Mouse (Mus musculus) C3H10T1/2 (cell line): ENCODE data around the gene Olfr310. TPM values are rescaled to one million over a fixed set of nuclear protein-coding genes. Genes with fewer than 3 reads are reported as not detected.

Source experiments
- polyA plus RNA-seq, 2 experiments: library from polyadenylated mRNA; unstranded; fragments of >200 nt; fragmentation: generic; extraction: Trizol; gene quantifications; one replicate each; pipeline ENCODE4 v1.2.1; 2012; ENCODE audit warnings: missing spikeins in 2 of 2

The Olfr310 gene
- polyA plus RNA-seq = not detected

DNA sequence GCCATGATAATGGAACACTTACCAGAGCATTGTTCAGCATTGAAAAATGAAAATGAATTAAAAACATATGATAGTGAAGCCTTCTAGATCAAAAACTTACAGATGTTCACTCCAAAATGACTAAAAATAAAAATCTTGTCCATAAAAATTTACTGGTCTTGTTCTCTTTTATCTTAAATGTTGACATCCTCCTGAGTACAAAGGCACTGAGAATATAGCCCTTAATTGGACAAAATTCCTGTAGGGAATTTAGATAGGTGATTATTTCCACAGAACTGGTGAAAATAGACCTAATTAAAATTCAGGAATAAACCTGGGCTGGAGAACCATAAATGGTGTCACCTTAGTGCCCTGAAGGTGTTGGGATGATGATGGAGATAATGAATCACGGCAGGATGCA lies at the start of gene Olfr310:
Gene Olfr310, minus strand, starts transcription at position 101 of the 400 bp plus-strand sequence.

GRCm38 (mm10) chr7:86325530-86325929 lies 48.6 kb upstream of the Olfr310 start, which contains the start of gene Olfr308:
Gene Olfr308 (minus strand): TSS chr7:86325630.

GRCm38 (mm10) chr7:86313608-86314007 lies 36.6 kb upstream of the Olfr310 start, which contains the start of gene Olfr309:
Gene Olfr309 (minus strand): TSS chr7:86313708.

GRCm38 (mm10) chr7:86246208-86246607 lies 30.8 kb downstream of the Olfr310 start, which contains the start of gene Vmn2r76:
Gene Vmn2r76 (minus strand): TSS chr7:86246308.

Other genes with a start within 250 kb of the Olfr310 start
- not detected for gene Vmn2r75, start 105.4 kb downstream of the Olfr310 start, polyA plus RNA-seq
- gene Vmn2r76, start 30.9 kb downstream of the Olfr310 start, polyA plus RNA-seq = not detected
- gene Olfr309, start 36.5 kb upstream of the Olfr310 start, polyA plus RNA-seq = not detected
- gene Olfr308, start 48.5 kb upstream of the Olfr310 start, polyA plus RNA-seq = not detected
- not detected for gene Olfr307, start 60.4 kb upstream of the Olfr310 start, polyA plus RNA-seq
- not detected for gene Olfr305, start 89.8 kb upstream of the Olfr310 start, polyA plus RNA-seq
- gene Olfr304, start 109.5 kb upstream of the Olfr310 start, polyA plus RNA-seq = not detected
- not detected for gene Olfr303, start 120.6 kb upstream of the Olfr310 start, polyA plus RNA-seq
- not detected for gene Olfr301, start 126.7 kb upstream of the Olfr310 start, polyA plus RNA-seq
- gene Olfr299, start 182.7 kb upstream of the Olfr310 start, polyA plus RNA-seq = not detected
- not detected for gene Olfr298, start 215.3 kb upstream of the Olfr310 start, polyA plus RNA-seq
- not detected for gene Olfr297, start 242.8 kb upstream of the Olfr310 start, polyA plus RNA-seq